Mouse (Mus musculus) neutrophil, adult 5-6 weeks (primary cell): Measurements from ENCODE around the gene Tbl1x. TPM values are rescaled to one million over a fixed set of nuclear protein-coding genes. Genes with fewer than 3 reads are reported as not detected.
A peak's percentile ranks its signal among the peaks of the same experiment; 100 is the strongest.

Source experiments
- ATAC-seq: fragments of 151-379, 151-347 bp; 2 replicates; pipeline ENCODE4 v1.8.0; 2017; ENCODE audit warnings: mild to moderate bottlenecking, moderate TSS enrichment; ENCODE audit not compliant: insufficient number of reproducible peaks, poor library complexity, low FRiP score, severe bottlenecking; ENCODE audit errors: extremely low read depth
- total RNA-seq: library from RNA; stranded (forward); fragments of 200-1000 nt; gene quantifications from 2 replicates; pipeline ENCODE4 v1.2.3, GENCODE M21; 2017

The Tbl1x gene
- total RNA-seq = 28.2 and 30.3 TPM in 2 replicates

DNA sequence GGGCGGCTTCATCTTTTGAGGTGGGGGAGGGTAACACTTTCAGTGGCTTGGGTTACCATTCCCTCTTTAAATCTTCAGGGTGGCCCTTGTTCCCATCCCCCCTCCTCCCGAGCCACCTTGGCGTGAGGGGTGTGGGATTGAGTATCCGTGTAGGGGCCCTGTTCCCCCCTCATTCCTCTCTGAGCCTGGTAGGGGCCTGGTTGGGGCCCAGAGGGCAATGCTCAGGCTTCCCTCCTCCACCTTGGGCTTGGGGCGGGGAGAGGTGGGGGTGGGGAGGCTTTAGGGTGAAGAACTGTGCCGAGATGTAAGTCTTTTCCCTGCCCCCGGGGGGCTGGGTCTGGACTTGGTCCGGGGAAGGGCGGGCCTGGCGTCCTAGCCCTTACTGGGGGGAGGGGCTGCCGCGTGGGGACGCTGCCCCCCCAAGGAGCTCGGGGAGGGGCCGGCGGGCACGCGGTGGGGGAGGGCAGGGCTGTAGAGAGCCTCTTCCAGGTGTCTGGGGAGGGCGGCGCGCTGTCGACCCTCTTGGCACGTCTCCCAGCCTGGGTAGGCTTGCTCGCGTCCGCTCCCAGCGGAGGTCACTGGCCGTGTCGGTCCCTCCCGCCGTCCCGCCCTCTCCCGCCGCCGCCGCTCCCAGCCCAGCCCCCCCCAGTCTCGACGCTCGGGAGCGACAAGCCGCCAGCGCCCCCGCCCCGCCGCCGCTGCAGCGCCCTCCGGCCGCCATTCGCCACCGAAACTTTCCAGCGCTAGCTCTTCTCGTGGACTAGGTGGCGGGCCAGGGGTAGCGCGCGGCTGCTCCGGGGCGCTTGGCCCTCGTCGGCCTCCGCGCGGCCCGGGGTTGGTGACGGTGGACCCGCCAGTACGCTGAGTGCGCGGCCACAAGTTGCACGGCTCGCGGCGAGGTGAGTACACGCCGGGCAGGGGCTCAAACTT lies at the start of gene Tbl1x:
TSS of gene Tbl1x (plus strand) at position 643 of the 930 bp plus-strand sequence.
- peak; percentile 31; the same call in 1 of the 2 replicates for ATAC-seq

DNA sequence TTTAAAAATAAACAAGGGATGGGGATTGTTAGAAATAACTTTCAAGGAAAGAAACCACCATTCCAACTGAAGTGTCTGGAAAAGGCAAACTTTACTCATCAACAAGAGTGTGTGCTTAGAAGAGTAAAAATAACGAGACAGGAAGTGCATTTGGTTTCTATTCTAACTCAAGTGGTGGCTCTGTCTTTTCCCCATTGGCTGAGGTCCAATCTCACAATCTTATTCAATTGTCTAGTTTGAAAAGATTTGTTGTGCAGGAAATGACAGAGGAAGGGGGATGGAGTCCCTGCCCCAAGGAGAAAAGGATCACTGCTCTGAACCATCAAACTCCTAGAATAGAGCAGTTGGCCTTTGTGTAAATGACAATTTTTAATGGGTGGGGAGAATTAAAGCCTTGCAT lies 41.6 kb upstream of the Tbl1x start:
- no peak for ATAC-seq

DNA sequence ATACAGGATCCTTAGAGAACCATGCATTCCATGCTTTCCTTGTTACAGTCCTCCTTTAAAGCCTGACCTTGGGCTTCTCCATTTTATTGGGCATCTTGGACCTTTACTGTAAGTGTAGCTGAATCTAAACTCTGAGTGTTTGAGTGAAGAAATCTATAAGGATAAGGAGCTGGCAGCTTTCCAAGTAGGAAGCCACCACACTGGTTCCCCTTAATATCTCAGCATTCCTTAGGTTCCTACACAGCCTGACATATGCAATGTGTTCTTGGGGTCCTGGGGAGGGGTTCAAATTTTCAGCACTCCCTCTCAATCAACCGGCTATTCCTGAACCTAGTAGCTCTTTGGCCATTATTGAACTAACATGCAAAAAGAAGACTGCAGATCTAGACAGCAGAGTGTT lies 38.0 kb upstream of the Tbl1x start:
- no peak for ATAC-seq

DNA sequence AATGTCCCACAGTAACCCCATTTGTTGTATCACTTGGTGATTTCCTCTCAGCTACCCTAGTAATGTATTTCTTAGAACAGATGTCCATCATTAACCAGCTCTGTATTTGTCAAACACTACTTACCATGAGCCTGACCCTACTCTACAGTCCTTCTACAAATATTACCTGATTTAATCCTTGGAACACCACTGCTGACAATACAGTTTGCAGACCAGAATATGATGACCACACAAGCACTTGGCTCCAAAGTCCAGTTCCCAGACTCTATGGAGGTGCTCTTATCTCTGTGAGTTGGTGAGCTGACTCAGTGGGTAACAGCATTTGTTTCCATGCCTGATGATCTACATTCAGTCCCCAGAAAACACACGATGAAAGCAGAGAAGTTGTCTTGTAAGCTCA lies 37.3 kb upstream of the Tbl1x start:
- no peak for ATAC-seq

DNA sequence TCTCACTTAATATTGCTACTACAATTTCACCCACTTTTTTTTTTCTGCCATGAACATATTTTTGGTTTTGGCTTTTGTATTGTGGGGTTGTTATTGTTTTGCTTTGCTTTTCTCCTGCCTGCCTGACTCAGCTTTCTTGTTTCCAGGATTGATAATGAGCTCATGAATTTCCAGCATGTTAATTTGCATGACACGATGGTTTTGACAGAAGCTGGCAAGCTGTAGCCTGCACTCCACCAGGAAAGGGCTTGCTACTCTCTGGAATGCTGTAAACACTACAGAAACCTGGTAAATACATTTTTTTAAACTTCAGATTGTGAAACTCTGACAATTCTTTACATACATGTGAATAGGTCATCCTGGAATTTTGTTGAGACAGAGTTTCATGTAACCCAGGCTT lies 36.3 kb upstream of the Tbl1x start:
- ATAC-seq = no peak

DNA sequence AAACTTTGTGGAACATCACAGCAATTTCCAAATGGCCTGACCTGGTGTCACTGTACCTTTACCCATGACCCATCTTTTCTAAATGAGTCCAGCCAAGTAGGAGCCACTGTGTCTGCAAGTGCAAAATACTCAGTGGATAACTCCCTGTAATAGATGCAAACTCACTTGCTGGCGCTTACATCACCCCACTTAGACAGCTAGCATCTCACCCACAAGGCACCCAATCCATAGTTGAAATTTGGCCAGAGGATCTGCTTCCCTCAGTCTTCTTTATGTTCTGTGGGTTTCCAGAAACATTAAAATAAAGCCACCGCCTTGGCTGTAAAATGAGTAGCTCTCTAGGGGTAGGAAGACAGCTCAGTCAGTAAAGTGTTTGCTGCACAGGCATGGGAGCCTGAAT lies 33.3 kb upstream of the Tbl1x start:
- ATAC-seq = no peak

DNA sequence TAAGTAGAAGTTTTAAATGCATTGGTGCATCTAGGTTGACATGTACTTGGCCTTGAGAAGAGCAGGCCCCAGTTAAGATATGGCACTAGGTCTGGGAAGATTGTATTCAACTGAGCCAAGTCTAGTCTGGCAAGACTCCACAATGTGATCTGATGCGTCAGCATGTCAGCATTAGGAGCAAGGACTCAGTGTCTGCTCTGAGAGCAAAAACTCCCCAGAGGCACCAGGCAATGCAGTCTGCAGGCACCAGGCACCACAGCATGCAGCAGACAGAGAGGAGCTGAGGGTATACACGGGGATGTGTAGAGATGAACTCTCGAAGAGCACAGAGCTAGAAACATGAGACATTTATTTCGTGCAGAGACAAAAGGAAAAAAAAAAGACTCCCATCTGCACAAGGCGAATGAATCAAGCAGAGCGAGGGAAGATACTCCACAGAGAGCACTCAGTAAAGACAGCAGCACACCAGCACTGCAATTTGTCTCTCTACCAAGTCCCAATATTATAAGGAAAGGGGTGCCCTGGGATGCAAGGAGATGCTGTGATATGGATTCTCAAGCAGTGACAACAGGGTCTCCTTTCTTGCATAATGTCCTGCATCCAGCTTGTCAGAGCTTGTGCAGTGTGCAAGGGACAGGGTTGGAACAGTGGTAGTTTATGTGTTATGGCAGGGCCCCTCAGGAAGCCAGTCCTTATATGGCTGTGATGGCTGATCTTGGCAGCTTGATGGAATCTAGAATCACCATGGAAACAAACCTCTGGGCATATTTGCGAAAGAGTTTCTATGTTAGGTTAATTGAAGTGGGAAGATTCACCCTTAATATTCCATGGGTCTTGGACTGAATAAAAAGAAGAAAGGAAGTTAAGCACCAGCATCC lies 22.7 kb upstream of the Tbl1x start:
- ATAC-seq = no peak

DNA sequence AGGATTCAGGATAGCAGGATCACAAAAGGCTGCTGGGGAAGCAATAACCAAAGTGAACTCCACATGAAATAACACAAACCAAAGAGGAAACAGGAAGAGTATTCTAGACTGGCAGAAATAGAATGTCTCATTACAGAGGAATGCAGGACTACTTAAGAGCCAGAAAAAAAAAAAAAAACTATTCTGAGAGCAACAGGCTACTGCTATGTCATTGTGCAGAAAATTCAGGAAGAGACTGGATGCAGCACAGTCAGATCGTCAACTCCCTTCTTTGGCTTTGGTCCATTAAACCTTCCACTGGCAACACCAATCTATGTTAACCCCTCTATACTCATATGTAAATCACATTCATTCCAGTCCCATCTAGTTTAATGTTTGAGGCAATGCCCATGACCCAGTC lies 20.7 kb upstream of the Tbl1x start:
- no peak for ATAC-seq

DNA sequence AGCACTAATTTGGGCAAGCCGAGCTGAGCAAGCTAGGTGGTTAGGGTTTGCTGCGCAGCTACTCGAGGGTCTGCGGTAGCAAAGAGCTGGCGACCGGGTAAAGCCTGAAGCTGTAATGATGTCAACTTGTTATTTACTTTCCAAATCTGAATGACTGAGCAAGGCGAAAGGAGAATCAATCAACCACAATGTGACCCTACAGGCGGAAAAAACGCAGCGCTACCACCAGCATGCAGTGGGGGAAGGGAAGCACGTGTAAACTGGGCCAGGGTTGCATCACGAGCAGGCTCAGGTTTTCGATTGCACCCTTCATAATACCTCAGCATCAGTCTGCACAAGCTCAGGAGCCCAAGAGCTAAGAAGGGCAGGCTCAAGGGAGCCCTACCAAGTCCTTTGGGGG lies 1.7 kb upstream of the Tbl1x start:
- peak; percentile 91 for ATAC-seq

DNA sequence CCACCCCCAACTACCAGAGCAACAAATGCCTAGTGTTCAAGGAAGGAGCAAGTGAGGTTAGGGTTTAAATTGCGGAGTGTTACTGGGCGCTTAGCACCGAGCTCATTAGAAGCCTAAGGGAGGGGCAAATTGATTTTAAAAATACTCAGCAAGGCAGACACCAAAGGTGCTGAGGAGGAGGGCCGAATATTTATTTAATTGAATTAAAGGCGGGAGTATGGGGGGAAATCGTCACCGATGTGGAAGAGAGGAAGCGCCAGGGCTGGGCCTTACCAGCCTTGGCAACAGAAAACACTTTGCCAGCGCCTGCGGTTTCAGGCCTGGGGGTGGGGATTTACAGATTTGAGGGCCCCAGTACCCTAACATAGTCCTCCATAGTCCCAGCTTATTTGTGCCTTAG lies 1.0 kb upstream of the Tbl1x start:
- ATAC-seq = no peak

DNA sequence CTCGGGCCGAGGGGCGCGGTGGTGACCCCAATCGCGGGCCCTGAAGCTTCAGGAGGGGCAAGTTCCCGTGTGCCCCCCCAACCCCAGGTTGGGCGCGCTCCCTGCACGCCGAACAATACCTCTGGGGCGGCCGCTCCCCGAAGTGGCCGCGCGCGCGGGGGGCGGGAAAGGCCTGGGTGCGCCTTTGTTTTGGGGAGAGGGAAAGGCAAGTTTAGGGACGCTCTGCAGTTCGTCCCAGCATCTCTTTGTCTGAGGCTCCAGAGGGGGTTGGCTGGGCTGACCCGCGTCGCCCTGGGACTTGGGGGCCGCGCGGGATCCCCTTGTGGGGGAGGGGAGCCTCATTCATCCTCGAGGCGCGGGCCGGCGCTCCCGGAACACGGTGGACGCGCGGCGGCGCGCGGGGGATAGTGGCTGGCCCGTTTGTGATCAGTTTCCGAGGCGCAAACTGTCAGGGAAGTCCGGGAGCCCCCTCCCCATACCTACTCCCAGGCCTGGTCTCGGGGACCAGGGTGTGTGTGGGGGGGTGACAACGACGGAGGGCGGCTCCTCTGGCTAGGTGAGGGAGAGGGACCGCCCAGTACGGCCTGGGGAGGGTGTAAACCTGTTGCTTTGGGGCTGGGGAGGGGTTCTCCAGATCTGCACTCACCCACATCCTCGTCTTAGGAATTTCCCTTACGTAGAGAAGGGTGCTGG lies 634 bp downstream of the Tbl1x start:
- no peak for ATAC-seq

DNA sequence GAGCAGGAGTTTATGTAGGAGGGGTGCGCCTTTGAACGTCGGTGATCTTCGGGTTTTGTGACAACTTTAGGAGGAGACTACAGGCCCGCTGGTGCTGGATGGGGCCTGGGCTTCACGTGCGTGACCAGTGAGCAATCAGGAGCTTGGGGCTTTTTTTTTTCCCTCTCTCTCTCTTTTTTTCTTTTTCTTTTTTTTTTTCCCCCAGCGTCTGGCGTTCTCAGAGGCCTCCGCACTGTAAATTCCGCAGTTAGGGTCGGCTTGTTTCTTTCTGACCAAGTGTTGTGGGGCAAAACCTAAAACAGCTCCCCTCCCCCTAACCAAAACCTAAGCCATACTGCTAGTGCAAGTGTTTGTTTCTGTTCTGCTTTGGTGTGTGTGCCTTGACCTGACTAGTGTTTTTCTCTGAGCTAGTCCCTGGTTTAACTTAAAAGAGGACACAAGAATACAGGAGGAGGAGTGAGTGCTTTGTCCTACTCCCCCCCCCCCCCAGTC lies 1.2 kb downstream of the Tbl1x start:
- ATAC-seq = no peak

DNA sequence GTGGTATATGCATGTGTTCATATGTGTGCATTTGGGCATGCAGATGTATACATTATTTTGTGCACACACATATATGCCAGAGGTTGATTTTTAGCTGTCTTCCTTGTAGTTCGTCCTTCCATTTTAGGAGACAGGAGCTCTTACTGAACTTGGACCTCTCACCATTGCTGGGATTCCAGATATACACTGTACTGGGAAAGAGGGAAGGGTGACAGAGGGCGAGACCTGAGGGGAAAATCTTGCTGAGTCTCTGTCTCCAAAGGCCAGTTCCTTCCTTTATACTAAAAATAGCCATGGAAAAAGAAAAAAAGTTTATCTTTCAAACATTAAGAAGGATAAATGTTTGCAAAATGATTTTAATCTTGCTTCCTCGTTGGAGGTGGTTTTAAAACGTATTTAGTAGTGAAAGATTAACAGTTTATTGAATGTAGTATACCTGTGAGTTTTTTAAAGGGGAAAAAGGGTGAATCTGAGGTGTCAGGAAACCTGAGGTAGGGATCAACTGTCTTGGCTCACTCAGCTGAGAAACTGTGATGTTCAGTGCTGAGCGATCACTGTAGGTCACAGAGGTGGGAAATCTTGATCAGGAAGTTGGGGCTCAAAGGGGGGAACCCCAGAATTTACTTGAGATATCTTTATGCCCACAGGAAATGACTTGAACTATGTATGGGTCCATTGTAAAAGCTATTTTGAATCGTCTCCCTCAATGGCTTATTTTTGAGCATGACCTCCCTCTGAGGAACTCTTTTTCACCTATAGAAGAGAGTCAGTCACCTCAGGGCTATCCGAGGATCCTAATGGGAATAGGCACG lies 6.7 kb downstream of the Tbl1x start:
- no peak for ATAC-seq

DNA sequence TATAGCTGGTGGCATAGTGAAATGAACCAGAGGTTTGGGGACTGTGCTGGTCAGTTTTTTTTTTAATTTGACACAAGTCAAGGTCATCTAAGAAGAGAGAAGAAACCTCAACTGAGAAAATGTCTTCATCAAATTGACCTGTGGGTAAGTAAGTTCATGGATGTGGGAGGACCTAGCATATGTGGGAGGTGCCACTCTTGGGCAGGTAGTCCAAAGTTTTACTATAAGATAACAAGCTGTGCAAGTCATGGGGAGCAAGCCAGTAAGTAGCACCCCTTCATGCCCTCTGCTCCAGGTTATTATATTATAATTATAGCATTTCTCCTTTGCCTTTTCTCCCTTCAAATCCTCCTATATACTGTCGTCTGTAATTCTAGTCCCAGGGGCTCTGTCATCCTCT lies 8.1 kb downstream of the Tbl1x start:
- ATAC-seq = no peak

DNA sequence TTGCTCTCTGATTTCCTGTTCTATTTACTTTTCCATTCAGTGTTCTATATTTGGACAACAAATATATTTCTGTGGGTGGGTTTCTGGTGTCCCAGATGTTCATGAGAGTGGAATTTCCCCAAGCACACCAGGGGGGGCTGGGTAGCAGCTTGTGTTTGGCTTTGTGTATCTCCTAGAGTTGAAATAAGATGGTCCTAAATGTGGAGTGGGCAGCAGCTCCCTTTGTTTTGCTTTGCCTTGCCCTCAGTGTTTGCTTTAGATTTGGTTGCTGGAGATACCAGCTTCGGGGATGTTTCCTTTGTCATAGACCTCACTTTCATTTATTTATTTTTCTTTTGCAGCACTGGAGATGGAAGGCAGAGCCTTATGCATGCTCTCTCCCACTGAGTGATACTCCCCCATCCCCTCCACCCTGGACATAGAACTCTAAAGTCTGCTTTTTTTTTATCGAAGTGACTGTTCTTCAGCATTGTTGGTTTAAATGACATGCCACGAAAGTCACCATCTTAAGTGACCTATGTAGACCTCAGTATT lies 12.1 kb downstream of the Tbl1x start:
- no peak for ATAC-seq

DNA sequence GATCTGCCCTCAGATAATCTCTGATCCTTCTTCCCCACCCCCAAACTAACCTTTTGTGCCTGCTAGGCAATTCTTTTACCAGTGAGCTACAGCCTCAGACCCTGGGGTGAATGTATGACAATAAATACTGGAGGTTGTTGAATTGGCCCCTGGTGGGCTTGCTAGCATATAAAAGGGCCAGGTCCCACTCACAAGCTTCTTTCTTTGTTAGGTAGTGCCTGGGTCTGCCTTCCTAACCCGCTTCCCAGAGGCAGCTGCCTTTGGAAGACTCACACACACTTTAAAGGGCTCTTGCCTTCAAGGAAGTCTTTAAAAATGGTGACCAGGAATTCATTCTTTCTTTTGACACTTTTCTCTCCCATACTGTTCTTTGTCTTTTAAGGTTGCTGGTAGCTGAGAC lies 14.4 kb downstream of the Tbl1x start:
- no peak for ATAC-seq

DNA sequence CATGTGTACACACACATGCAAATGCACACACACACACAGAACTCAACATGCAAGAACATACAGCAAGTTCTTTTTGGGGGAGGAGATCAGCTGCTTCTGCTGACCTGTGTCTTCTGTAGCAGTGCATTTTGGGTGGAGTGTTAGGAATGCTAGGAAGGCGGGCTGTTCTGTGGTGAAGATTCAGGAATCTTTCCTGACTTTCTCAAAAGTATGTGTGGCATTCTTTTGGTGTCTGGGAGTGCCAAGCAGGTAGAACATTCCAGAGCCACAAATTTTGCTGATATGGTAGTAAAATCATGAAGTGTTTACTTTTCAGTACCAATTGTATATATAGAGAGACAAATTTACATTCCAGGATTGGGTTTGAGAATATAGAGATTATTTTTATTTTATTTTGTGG lies 17.6 kb downstream of the Tbl1x start:
- ATAC-seq = no peak

DNA sequence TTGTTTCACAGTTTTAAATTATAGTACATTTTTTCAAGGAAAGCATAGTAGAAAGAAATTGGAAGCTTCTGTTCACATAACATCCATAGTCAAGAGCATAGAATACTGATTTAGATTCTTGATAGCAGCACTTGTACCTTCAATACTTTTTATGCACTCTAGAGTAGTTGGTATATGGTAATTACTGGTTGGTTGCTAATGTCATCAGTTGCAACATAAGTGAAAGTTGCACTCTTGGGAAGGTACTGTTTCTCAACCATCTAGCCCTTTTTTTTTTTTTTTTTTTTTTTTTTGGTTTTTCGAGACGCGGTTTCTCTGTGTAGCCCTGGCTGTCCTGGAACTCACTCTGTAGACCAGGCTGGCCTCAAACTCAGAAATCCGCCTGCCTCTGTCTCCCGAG lies 20.2 kb downstream of the Tbl1x start:
- no peak for ATAC-seq
